Mouse (Mus musculus): ENCODE data around the gene 2810408A11Rik. TPM values are rescaled to one million over a fixed set of nuclear protein-coding genes. Genes with fewer than 3 reads are reported as not detected.

2810408A11Rik gene
- total and polyA plus RNA-seq, 2 experiments from 2014 or later: 3.9 to 6.3 TPM

DNA sequence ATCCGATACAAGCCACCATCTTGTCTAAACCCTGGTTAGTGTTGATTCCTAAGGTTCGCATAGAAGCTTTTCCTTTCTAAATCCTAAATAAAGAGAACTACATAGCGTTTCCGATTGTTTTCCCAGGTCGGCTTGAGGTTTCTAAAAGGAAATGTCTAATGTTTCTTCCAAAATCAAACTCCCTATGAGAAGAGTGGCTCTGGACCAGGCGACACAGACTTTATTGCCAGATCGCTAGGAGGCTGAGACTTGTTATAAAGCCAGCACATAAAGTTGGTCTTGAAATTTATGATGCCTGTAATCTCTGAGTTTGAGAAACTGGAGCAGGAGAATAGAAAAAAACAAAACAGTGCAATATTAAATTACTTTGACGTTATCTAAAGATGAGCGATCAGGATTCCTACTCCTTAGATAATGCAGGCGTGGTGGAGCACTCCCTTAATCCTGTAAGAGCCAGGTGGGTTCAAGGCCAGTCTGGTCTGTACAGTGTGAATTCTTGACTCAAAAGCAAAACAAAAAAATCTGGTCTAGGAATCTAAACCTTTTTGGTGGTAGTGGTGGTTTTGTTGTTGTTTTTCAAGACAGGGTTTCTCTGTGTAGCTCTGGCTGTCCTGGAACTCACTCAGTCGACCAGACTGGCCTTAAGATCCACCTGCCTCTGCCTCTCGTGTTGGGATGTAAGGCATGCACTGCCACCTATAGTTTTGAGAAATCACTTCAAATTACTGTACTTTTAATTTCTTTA lies 21.4 kb upstream of the 2810408A11Rik start:
- no peaks in the 10 kb centered on the region for H3K27me3 ChIP-seq (ENCODE audit: control insufficient read depth, insufficient read depth, low read length)
- ATAC-seq (ENCODE audit: insufficient read depth, low read depth): no peak
- peak; percentile 28; the same call in 1 of the 2 replicates for TF ChIP-seq EP300 (IDR thresholded peaks at IDR 0.05; ENCODE audit: low read depth)
- TF ChIP-seq CTCF (IDR thresholded peaks at IDR 0.05; ENCODE audit: low read depth): no peak
- H3K4me2 ChIP-seq (ENCODE audit: low read depth, low read length): peak overlapping the region; percentile 58
- H3K9me3 ChIP-seq (replicated peaks; ENCODE audit: control insufficient read depth, low read length): no peaks in the 10 kb centered on the region
- H3K4me1 ChIP-seq (ENCODE audit: control insufficient read depth, insufficient read depth): peaks cover 9% of the 10 kb centered on the region
- H3K4me3 ChIP-seq (ENCODE audit: low read depth, low read length): peak overlapping the region; percentile 59
- peak overlapping the region; percentile 30 for H3K9ac ChIP-seq (replicated peaks; ENCODE audit: low read depth, low read length)
- H3K27ac ChIP-seq (ENCODE audit: low read depth): peak overlapping the region; percentile 98
- WGBS: 2% methylated on average over 12 of the region's 12 CpGs
- no peak for DNase-seq (ENCODE audit: low spot score)
- peaks cover 19% of the 10 kb centered on the region for H3K36me3 ChIP-seq (replicated peaks; ENCODE audit: control insufficient read depth, insufficient read depth, low read length)

DNA sequence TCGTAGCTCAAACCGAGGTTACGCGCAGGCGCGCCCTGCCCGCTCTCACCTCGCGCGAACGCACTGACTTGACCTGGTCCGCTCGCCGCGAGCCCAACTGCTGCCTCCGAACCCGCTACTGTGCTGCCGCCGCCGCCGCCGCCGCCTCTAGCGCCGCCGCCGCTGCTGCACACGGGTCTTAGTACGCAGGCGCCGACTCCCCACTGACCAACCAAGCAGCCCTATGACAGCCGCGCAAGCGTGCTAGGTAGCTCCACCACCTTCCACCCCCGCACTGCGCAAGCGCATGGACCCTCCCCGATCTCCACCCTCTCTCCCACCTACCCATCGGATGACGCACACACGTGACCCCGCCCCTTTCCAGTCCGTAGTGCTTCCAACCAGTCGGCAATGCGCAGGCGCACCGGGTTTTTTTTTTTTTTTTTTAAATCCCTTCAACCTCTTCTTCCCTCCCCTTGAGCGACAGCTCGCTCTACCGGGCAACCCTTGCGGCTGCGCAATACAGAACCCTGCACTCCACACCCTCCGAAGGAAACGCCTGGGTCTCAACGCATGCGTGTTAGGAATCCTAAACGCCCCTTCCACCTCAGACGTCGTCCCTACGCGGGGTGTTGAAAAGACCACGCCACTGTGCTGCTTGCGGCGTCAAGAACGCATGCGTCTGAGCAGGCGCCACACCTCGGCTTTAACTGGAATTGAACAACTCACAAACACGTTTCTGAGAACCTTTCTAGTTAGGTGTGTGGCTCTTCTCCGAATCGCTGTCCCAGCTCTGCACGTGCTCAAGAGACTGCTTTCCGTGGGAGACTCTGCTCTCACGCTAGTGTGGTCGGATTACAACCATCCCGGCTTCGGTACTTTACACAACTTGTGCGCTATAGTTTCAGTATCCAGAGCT lies 20.6 kb upstream of the 2810408A11Rik start, which contains the start of gene Eif5a:
Gene Eif5a, minus strand, starts transcription at position 845 of the 898 bp plus-strand sequence.
- ATAC-seq (ENCODE audit: insufficient read depth, low read depth) (peak; percentile 94), DNase-seq (ENCODE audit: low spot score) (peak; percentile 100)
- peak within 1 kb of the TSS; percentile 93 for H3K9ac ChIP-seq (replicated peaks; ENCODE audit: low read depth, low read length)
- H3K27ac ChIP-seq (ENCODE audit: low read depth): peak within 1 kb of the TSS; percentile 99
- no peaks in the 10 kb centered on the region for H3K27me3 ChIP-seq (ENCODE audit: control insufficient read depth, insufficient read depth, low read length)
- peaks cover 28% of the 10 kb centered on the region for H3K36me3 ChIP-seq (replicated peaks; ENCODE audit: control insufficient read depth, insufficient read depth, low read length)
- peak within 1 kb of the TSS; percentile 87 for H3K4me3 ChIP-seq (ENCODE audit: low read depth, low read length)
- peak within 1 kb of the TSS; percentile 99 for H3K4me2 ChIP-seq (ENCODE audit: low read depth, low read length)
- WGBS: under 1% methylated on average over 78 of the region's 78 CpGs
- H3K9me3 ChIP-seq (replicated peaks; ENCODE audit: control insufficient read depth, low read length): no peaks in the 10 kb centered on the region
- 0 out of 2 replicates have a peak, but pooled peaks have one; percentile 61 for TF ChIP-seq EP300 (IDR thresholded peaks at IDR 0.05; ENCODE audit: low read depth)
- peak; percentile 53 for TF ChIP-seq CTCF (IDR thresholded peaks at IDR 0.05; ENCODE audit: low read depth)
- H3K4me1 ChIP-seq (ENCODE audit: control insufficient read depth, insufficient read depth): peaks cover 9% of the 10 kb centered on the region

DNA sequence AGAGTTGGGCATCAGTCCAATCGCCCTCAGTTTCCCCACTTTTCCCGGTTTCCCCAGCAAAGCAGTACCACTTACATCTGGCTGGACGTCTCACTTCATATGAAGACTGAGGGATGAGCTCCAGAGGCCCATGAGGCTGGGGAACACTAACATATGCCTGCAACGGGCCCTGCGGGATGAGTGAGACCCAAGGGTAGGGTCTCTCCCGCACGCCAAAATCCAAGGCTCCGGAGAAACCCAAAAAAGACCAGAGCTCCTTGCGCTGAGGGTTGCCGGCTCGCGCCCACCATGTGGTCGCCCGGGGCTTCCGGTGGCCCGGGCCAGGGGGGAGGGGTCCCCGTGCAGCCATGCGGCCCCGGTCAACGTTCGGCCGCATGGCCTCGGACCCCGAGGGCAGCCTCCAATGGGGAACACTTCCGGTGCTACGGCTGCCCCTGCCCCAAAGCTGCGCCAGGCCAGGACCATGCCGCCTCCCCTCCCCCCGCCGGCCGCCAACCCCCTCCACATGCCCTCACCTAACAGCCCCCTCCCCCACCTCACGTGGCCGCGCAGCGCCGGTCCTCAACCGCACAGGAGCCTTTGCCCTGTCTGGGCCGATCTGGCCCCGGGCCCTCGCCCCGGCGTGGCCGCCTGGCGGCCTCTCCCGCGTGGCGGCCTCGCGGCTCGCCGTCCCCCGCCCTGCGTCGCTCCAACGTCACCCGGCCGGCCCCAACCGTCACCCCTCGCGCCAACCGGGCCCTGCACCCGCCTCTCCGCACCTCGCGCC lies 19.7 kb upstream of the 2810408A11Rik start:
- H3K4me1 ChIP-seq (ENCODE audit: control insufficient read depth, insufficient read depth): peaks cover 9% of the 10 kb centered on the region
- TF ChIP-seq CTCF (IDR thresholded peaks at IDR 0.05; ENCODE audit: low read depth) (no peak), EP300 (IDR thresholded peaks at IDR 0.05; ENCODE audit: low read depth) (no peak)
- H3K9ac ChIP-seq (replicated peaks; ENCODE audit: low read depth, low read length): peak overlapping the region; percentile 93
- peak; percentile 10 for ATAC-seq (ENCODE audit: insufficient read depth, low read depth)
- peak overlapping the region; percentile 87 for H3K4me3 ChIP-seq (ENCODE audit: low read depth, low read length)
- WGBS: under 1% methylated on average over 39 of the region's 65 CpGs
- no peaks in the 10 kb centered on the region for H3K27me3 ChIP-seq (ENCODE audit: control insufficient read depth, insufficient read depth, low read length)
- H3K4me2 ChIP-seq (ENCODE audit: low read depth, low read length): peak overlapping the region; percentile 99
- H3K9me3 ChIP-seq (replicated peaks; ENCODE audit: control insufficient read depth, low read length): no peaks in the 10 kb centered on the region
- peak; percentile 47 for DNase-seq (ENCODE audit: low spot score)
- peaks cover 36% of the 10 kb centered on the region for H3K36me3 ChIP-seq (replicated peaks; ENCODE audit: control insufficient read depth, insufficient read depth, low read length)
- peak overlapping the region; percentile 99 for H3K27ac ChIP-seq (ENCODE audit: low read depth)

DNA sequence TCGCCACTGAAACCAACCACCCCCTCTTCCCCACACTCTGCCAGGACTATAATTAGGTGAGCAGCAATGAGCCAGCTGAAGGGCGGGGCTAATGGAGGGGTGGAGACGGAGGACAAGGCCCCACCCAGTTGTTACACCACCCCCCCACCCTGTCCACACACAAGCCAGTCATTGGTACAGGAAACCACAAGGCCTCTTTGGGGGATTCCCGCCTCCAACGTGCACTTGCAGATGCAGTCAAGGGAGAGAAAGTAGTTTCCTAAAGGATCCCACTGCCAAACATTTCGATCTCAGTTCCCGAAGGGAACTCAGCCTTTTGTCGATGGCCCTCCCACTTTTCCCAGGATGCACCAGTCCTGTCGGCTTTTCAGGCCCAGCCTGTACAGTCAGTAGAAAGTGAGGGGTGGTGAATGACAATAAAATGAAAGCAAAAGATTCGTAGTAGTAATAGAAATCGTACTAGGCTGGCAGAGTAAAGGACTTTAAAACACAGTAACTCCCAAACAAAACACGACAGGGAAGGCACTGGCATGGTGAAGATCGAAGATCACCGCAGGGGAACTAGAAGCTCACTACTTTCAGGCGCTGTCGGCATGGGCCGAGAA lies 19.0 kb upstream of the 2810408A11Rik start:
- H3K4me1 ChIP-seq (ENCODE audit: control insufficient read depth, insufficient read depth): peaks cover 15% of the 10 kb centered on the region
- H3K4me2 ChIP-seq (ENCODE audit: low read depth, low read length): peak overlapping the region; percentile 99
- TF ChIP-seq EP300 (IDR thresholded peaks at IDR 0.05; ENCODE audit: low read depth) (peak; percentile 24; the same call in 1 of the 2 replicates), CTCF (IDR thresholded peaks at IDR 0.05; ENCODE audit: low read depth) (no peak)
- DNase-seq (ENCODE audit: low spot score) (peak; percentile 92), ATAC-seq (ENCODE audit: insufficient read depth, low read depth) (peak; percentile 39)
- peak overlapping the region; percentile 99 for H3K27ac ChIP-seq (ENCODE audit: low read depth)
- H3K36me3 ChIP-seq (replicated peaks; ENCODE audit: control insufficient read depth, insufficient read depth, low read length): peaks cover 43% of the 10 kb centered on the region
- H3K4me3 ChIP-seq (ENCODE audit: low read depth, low read length): peak overlapping the region; percentile 87
- peak overlapping the region; percentile 93 for H3K9ac ChIP-seq (replicated peaks; ENCODE audit: low read depth, low read length)
- H3K9me3 ChIP-seq (replicated peaks; ENCODE audit: control insufficient read depth, low read length): no peaks in the 10 kb centered on the region
- under 1% methylated on average over 17 of the region's 17 CpGs for WGBS
- H3K27me3 ChIP-seq (ENCODE audit: control insufficient read depth, insufficient read depth, low read length): no peaks in the 10 kb centered on the region
